Mouse (Mus musculus) thymus, adult 18-20 months (tissue): ENCODE measurements around the gene Trim9.

Experiments
- DNase-seq, 2 experiments: peaks; one replicate each; pipeline ENCODE4 v3.0.0; 2022; ENCODE audit warnings: mixed read lengths in 2 of 2

Gene Trim9

GRCm38 (mm10) chr12:70347202-70347841 lies at the start of gene Trim9:
Gene Trim9, minus strand, starts transcription at chr12:70347614.
- peak; percentile 72 to 77 for DNase-seq

GRCm38 (mm10) chr12:70395061-70395460 lies 47.6 kb upstream of the Trim9 start:
- DNase-seq = no peak

GRCm38 (mm10) chr12:70391236-70391635 lies 43.8 kb upstream of the Trim9 start:
- no peak for DNase-seq

- no peak for DNase-seq
Measured at GRCm38 (mm10) chr12:70374976-70375375, 27.6 kb upstream of the Trim9 start.

DNA sequence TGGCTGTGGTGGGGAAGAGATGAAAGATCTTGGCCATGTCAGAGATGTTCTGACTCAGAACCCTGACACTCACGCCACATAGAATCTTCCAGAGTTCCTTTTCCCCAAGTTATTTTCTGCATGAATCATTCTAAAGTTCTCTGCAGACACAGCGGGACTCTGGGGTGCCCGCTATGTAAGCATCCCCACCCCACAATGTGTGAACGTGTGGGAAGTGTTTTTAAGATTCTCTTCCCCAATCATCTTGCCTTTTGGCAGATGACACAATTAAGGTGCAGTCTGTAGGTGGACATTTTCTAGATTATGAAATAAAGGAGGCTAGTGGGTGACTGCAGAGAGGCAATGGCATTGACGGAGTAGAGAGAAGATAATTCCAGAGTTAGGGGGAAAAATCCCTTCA lies 25.5 kb upstream of the Trim9 start:
- no peak for DNase-seq

- DNase-seq = no peak
Measured at GRCm38 (mm10) chr12:70369348-70369747, 21.9 kb upstream of the Trim9 start.

DNA sequence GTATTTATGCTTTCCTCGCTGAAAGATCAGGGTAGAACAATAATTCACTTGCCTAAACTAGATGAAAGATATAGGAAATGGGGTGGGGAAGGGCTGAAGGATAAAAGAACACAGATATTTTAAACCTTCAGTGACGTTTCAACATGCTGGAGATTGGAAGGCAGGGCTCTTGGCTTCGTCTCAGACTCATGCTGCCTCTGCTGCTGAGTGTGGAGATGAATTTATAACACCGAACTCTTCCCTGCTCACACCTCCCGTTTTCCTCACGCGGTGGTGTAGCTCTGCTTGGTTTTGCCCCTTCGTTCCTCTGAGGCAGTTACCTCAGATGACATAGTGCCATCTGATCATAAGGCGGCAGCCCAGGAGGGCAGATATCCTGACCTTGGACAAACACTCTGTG lies 21.4 kb upstream of the Trim9 start:
- no peak for DNase-seq

GRCm38 (mm10) chr12:70367326-70368248 lies 20.2 kb upstream of the Trim9 start:
- DNase-seq = no peak

DNA sequence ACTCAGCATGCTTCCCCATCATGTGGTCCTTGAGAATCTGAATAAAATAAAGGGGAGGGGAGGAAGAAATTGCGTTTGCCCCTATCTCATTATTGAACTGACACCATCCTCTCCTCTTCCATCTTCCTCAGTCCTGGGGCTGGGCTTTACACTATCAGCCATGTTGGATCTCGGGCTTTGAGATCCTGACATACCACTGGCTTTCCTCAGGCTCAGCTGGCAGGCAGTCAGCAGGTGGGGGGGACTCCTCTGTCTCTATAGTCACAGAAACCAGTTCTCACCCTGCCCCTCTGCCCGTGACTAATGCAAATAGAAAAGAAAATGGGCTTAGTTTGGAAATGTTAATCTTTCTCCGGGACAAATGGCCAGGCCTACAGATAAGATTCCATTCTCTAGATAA lies 15.6 kb upstream of the Trim9 start:
- DNase-seq = no peak

GRCm38 (mm10) chr12:70360276-70360675 lies 12.9 kb upstream of the Trim9 start:
- DNase-seq = no peak

- DNase-seq = no peak
Measured at GRCm38 (mm10) chr12:70359443-70359842, 12.0 kb upstream of the Trim9 start.

- no peak for DNase-seq
Measured at GRCm38 (mm10) chr12:70354926-70355325, 7.5 kb upstream of the Trim9 start.

- no peak for DNase-seq
Measured at GRCm38 (mm10) chr12:70350490-70350889, 3.1 kb upstream of the Trim9 start.

DNA sequence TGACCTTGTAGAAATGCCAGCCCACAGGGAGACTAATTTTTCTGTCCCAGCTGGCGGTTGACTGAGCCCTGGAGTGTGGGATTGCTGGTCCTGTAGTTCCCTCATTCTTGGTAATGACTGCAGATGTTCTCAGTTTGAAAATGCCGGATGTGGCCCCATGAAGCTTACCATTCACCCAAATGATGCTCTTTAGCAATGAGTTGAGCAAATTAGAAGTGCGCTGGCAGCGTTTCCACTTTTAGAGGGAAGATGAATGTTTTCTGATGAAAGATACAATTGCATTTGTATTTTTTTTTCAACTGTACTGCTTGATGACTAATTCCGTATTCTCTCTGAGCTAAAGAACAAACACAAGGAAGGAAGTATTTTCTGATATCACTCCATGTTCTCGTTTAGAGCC lies 2.4 kb upstream of the Trim9 start:
- no peak for DNase-seq

- no peak for DNase-seq
Measured at GRCm38 (mm10) chr12:70348026-70348425, 612 bp upstream of the Trim9 start.

DNA sequence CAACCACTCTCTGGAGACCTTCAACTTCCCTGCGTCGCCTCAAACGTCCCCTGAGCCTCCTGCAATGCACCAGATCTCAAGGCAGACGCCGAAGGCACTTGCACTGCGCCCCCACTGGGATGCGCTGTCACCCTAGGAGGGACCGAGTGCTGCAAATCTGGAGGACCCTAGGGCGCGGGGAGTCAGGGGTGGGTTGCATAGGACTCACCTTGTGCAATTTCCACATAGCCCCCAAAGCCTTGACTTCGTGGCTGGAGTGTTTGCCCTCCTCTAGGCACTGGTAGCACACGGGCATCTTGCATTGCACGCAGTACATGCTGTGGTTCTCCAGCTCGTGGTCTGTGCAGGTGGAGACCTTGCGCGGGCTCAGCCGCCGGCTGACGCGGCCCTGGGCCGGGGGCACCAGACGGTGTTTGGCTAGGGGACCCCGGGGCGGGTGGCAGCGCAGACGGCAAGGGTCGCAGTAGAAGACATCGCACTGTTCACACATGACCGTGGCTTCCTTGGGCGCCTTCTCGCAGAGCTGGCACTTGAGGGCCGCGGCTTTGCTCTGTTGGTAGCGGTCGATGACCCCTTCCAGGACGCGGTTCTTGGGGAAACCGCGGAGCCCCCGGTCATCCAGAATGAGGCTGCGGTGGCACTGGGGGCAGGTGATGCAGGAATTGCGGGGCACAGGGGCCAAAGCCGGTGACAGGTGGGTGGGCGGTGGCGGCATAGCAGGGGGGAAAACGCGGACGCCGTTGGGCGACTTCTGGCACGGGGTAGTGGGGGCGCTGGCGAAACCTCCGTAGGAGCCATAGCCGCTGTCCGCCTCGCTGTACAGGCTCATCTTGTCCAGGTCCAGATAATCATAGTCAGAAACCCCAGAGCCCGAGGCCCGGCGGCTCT lies 1.0 kb downstream of the Trim9 start:
- no peak for DNase-seq

DNA sequence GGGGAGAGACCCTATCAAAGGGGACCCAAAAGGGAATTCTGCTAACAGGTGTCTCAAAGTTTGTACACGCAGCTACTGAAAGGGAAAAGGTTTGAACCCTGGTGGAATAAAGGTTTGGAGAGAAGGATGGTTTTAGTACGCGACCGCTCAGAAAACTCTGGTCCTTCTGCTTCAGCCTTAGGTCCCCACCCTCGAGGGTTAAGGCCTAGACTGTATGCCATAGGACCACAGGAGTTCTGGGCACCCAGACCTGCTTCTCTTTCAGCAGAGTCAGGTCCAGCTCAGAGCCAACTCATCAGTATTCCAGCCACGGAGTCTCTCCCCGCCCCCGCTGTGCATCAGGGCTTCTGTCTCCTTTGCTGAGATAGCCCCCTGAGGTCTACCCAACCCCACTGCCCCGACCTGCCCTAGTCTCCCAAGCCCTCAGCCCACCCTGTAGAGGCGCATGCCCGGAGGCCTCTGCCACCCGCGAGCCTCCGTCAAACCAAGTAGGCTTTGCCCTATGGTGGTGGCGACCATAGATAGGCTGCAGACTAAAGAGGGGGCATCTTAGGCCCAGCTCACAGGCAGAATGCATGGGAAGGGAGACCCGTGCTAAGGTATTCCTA lies 1.8 kb downstream of the Trim9 start:
- DNase-seq = no peak

DNA sequence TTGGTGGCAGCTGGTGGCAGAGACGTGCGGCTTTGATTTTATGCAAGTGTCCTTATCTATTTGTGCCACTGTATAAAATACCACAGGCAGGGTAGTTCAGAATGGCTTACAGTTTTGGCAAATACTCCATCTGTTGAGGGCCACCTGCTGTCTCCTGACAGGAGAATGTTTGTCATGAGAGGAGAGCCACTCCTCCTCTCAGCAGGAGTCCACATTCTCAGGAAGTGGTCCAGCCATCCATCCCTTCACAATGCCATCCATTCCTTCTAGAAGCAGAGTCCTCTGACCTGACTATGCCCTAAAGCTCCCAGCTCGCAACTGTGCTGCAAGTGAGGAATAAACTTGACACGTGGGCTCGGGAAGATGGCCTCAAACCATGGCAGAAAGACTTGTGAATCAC lies 12.2 kb downstream of the Trim9 start:
- no peak for DNase-seq

- DNase-seq = no peak
Measured at GRCm38 (mm10) chr12:70333253-70333805, 14.1 kb downstream of the Trim9 start.

DNA sequence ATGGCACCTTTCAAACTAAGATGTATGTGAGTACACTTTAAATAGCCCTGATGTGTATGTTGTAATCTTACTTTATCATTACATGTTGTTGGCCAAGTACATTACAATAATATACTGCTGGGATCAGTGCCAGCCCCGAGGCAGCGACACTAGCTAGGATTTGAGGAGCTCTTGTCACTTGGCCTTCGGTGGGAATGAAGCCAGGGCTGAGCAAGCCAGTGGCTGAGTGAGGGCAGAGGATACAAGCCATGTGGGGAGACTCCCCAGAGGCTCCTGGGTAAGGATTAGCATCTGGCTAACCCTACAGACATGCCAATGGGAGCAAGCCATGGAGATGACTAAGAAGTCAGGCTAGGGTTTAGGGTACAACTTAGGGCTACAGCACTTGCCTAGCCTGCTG lies 18.4 kb downstream of the Trim9 start:
- DNase-seq = no peak

DNA sequence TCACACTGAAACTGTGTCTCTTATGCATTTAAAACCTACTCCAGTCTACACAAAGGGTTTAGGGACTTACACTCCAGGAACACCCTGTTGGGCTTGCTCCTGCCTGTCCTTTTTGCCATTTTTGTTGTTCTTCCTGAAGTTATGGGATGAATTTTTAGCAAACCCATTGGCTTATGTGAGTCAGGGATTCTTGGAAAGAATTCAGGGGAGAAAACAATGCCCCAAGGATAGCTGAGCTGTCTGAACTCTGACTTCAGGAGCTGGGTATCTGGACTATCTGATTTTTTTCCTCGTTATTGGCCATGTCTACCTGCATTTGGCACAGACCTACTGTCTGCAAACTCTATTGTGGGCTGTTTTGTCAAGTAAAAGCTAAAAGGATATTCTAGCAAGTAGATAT lies 20.5 kb downstream of the Trim9 start:
- DNase-seq = no peak

- DNase-seq = no peak
Measured at GRCm38 (mm10) chr12:70326393-70326792, 21.0 kb downstream of the Trim9 start.
